Mouse (Mus musculus) cerebellum, postnatal 14 days (tissue): ENCODE results near the gene Slf2.

Experiments used
- DNase-seq, 2 experiments: peaks; one replicate each; pipeline ENCODE4 v3.0.0; 2021; ENCODE audit warnings: mixed read lengths in 2 of 2

The Slf2 gene

GRCm38 (mm10) chr19:44908836-44909460 lies 22.0 kb upstream of the Slf2 start:
- DNase-seq, result no peak

DNA sequence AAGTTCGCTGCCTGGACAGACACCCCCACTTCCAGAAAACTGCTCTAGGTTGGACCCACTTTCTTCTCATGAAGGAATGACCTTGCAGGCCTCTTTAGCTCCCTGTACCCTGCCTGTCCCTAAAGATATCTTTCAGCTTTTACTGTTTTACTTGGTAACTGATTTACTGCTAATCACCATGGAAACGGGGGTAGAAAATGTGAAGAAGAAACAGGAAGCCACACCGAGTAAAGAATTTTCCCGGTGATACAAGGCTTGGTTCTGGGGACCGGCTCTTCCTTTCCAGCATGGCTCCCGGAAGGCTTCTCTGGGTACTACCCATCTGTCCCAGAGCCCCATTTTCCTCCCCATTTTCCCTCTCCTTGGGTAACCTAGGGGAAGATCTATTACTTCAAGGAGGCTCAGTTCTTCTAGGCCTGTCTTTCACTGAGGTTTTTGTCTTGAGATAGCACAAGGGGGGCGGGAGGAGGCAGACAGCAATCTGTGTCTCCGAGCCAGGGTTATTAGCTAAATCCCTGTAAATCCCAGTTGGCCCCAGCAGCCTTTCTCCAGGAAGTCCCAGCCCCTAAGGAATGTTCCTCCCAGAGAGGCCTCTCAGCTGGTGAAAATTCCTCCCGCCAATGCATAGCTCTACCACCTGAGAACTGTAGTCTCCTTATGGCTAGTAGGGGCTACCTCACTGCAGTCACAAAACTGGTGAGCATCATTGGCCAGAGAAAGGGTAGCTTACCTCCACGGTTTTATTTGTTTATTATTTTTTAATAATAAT lies 16.3 kb upstream of the Slf2 start:
- DNase-seq, result no peak

GRCm38 (mm10) chr19:44918171-44918570 lies 12.8 kb upstream of the Slf2 start:
- DNase-seq, result no peak

DNA sequence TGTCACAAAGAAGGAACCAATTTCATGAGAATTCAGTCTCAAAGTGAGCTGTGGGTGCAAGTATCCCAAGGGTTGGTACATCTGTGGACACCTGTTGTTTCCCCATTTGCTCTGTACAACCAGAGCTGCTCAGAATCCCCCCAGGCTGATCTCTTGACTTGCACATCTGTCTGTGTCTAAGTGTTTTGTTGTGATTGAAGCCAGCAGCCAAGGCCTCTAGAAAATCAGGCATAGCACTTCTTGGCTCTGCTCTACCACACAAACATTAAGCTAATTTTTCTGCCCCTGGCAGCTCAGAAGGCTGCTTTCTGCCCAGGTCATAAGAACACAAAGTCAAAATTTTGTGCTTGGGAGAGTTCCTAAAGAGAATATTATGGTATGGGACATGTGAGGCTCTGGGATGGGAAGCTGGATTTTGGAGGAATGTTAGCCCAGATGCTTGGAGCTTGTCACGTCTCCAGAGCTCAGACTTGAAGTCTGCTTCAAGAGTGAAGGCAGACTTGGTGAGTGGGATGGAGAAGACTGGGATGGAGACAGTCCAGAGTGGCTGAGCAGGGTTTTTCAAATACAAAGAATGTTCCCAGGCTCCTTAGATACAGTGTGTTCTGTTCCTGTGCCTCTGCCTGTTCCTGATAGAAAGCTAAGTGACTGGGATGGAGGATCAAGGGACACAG lies 9.3 kb upstream of the Slf2 start:
- no peak for DNase-seq

- DNase-seq, result no peak
Observed at GRCm38 (mm10) chr19:44922521-44922920, 8.4 kb upstream of the Slf2 start.

- DNase-seq, result no peak
Observed at GRCm38 (mm10) chr19:44924699-44925098, 6.3 kb upstream of the Slf2 start.

GRCm38 (mm10) chr19:44926781-44927180 lies 4.2 kb upstream of the Slf2 start:
- DNase-seq, result no peak

GRCm38 (mm10) chr19:44927250-44927649 lies 3.7 kb upstream of the Slf2 start:
- no peak for DNase-seq

- DNase-seq, result no peak
Observed at GRCm38 (mm10) chr19:44928185-44928584, 2.8 kb upstream of the Slf2 start.

- no peak for DNase-seq
Observed at GRCm38 (mm10) chr19:44929251-44929650, 1.7 kb upstream of the Slf2 start.

- no peak for DNase-seq
Observed at GRCm38 (mm10) chr19:44929663-44930062, 1.3 kb upstream of the Slf2 start.

- DNase-seq, result no peak
Observed at GRCm38 (mm10) chr19:44930122-44930521, 829 bp upstream of the Slf2 start.

GRCm38 (mm10) chr19:44931454-44931759 lies 456 bp downstream of the Slf2 start:
- peak; percentile 91 to 93 for DNase-seq

GRCm38 (mm10) chr19:44932051-44932450 lies 1.1 kb downstream of the Slf2 start:
- DNase-seq, result peak; percentile 11 to 15

DNA sequence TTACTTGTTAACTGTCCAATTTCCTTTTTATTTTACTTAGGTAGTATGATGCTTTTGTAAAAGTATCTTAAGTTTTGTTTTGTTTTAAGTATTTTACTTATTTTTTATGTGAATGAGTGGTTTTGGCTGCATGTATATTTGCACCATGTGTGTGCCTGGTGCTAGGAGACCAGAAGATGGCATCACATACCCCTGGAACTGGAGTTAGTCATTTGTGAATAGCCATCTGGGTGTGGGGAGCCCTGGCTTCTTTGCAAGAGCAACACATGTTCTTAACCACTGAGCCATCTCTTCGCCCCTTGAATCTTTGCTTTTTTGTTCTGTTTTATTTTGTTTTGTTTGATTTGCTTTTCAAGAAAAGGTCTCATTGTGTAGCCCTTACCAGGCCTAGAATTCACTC lies 2.2 kb downstream of the Slf2 start:
- peak in 1 of 2 experiments; percentile 7 for DNase-seq

DNA sequence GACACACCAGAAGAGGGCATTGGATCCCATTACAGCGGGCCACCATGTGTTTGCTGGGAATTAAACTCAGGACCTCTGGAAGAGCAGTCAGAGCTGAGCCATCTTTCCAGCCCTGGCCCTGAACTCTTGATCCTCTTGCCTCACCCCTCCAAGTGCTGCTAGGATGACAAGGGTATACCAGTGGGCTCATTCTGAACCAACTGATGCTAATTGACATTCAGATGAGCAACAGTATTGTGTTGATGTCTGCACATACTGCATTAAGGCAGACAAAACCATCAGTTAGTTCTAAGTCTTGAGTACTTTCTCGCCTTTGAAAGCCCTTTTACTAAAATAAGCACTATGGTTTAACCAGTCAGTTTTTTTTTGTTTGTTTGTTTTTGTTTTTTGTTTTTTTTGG lies 28.7 kb downstream of the Slf2 start:
- DNase-seq, result no peak

DNA sequence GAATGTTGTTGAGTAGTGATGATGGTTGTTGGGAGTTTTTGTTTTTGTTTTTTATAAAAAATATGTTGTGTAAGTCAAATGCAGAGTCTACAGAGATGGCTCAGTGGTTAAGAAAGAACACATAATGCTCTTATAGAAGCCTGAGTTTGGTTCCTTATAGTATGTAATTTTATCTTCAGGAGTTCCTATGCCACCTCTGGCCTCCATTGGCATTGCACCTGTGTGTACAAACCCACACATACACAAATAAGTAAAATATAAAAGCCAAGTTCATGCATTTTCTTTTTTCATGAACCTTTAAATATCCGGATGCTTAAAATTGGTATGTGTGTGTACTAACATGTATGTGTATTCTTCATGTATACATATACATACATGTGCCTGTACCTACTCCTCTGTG lies 35.0 kb downstream of the Slf2 start:
- no peak for DNase-seq

DNA sequence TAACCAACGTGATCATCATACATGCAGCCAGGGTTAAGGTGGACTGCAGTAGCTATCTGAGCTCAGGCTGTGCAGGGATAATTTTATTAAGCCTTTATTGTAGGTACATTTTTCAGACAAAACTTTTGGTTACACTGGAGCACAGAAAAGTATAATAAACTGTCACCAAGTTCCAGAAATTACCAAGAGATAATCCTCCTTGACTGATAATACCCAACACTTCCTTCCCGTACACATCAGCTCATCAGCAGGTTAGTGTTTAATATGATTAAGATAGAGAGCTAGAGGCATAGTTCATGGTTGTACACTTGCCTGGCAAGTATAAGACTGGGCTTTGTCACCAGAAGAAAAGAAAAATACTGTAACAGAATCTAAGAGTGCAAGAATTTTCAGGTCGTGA lies 37.4 kb downstream of the Slf2 start:
- no peak for DNase-seq

- no peak for DNase-seq
Observed at GRCm38 (mm10) chr19:44976636-44977035, 45.7 kb downstream of the Slf2 start.

DNA sequence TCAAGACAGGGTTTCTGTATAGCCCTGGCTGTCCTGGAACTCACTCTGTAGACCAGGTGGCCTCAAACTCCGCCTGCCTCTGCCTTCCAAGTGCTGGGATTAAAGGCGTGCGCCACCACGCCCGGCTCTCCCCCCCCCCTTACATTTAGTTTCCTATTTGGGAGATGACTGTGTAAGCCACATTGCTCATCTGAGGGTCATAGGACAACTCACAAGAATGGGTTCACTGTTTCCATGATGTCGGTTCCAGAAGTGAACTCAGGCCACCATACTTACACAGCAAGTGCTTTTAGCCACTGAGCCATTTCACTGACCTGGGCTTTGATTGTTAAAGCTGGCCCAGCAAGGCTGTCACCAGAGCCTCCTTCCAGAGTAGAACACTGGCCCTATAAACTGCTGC lies 46.2 kb downstream of the Slf2 start:
- no peak for DNase-seq

- DNase-seq, result no peak
Observed at GRCm38 (mm10) chr19:44980787-44981186, 49.8 kb downstream of the Slf2 start.

DNA sequence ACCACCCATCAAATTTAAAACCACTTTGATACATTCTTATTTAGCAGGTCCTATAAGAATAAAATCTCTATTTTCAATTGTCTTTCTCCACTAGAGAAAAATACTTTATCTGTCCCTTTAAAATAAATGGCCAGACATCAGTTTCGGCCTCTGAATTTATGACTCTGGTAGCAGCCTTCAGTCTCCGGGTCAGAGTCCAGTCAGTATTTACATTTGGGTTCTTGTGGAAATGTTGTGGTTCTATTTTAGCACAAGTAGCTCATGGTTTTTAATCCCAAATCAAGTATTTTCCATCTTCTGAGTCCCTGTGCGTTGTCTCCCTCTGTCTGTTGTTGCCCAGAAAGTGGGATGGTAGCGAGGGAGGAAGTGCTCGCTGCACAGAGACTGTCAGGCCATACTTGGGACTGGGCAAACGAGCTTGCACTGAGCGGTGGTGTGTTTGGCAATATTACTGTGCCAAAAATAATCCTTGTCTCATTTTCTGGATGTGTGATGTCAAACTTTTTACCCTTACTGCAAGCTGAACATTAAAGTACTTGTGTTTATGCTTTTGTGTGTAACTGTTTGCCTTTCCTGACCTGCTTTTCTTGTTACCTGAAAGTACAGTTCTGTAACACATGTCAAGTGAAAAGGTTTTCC lies 51.6 kb downstream of the Slf2 start:
- no peak for DNase-seq

GRCm38 (mm10) chr19:44983366-44983765 lies 52.4 kb downstream of the Slf2 start:
- DNase-seq, result no peak

DNA sequence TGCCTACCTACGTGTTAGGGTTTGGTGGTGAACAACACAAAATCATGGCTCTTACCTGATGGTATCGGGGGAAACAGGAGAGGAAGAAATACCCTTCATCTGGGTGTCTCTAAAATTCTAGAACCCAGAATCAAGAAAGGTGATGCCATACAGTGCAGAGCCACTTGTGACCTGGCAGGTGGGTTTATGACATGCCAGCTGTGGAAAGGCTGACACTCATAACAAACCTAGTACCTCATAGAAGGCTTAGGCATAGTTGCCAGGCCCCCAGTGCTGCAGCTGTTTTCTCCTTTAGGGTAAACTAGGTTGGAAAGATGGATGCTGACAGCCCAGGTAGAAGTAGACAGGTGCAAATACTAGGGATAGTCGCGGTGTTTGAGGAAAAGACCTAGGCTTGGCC lies 53.5 kb downstream of the Slf2 start:
- DNase-seq, result no peak
